Mouse (Mus musculus): ENCODE measurements at regions not wholly inside any gene's neighbourhood (a gene's known extent, or its start where the extent isn't known, plus 50 kb on each side); places are given as distances from the start of the nearest gene placed in this dataset.

DNA sequence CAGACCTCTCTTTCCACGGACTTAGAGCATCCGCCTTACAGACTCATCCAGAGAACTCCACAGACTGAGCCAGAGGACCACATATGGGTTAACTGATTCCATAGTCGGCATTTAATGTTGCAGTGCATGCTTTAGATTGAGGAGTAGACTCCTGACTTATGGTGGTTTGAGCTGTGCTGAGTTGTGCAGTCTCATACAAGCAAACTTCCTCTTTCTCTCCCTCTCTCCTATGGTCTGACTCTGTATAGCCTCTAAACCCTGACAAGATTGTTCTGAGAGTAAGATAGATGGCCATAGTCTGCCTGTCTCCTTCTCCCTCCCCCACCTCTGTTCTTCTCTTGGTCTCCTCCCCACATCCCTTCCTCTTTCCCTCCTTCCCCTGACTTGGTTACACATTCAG lies 616.0 kb downstream of the Ryr2 start:
- H3K36me3 ChIP-seq: no peaks in the 10 kb centered on the region
- H3K4me3 ChIP-seq: no peak overlapping the region
- no peaks in the 10 kb centered on the region for H3K9me3 ChIP-seq (replicated peaks)
- no peaks in the 10 kb centered on the region for H3K27me3 ChIP-seq (ENCODE audit: low read depth, poor library complexity, severe bottlenecking)
- DNase-seq (ENCODE audit: low spot score): no peak
- H3K4me1 ChIP-seq: no peaks in the 10 kb centered on the region
- H3K27ac ChIP-seq (replicated peaks): no peak overlapping the region
- WGBS: 89% methylated on average over 3 of the region's 3 CpGs

DNA sequence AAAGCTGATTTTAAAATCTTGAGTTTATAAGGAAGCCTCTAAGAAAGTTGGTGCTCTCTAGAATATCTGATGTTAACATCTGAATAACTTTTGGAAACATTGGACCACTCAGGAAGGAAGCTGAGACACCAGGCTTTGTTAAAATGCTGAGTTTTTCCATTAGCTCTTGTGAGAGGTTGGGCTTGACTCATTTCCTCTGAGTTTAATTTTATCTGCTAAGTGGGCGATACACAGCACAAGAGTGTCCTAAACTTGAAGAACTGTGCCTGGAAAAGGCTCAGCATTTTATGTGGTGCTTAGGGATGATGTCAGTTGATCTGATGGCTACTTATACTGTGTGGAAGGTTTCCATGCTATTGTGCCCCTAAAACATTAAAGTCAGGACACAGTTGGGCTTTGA lies 623.6 kb downstream of the Ryr2 start:
- Histone ChIP-seq H3K27me3 (ENCODE audit: low read depth, poor library complexity, severe bottlenecking) (no peaks in the 10 kb centered on the region), H3K4me3 (no peak overlapping the region), H3K36me3 (no peaks in the 10 kb centered on the region), H3K9me3 (replicated peaks) (no peaks in the 10 kb centered on the region), H3K27ac (replicated peaks) (no peak overlapping the region), H3K4me1 (no peaks in the 10 kb centered on the region)
- DNase-seq (ENCODE audit: low spot score): no peak
- WGBS: 83% methylated on average over 1 of the region's 1 CpGs

DNA sequence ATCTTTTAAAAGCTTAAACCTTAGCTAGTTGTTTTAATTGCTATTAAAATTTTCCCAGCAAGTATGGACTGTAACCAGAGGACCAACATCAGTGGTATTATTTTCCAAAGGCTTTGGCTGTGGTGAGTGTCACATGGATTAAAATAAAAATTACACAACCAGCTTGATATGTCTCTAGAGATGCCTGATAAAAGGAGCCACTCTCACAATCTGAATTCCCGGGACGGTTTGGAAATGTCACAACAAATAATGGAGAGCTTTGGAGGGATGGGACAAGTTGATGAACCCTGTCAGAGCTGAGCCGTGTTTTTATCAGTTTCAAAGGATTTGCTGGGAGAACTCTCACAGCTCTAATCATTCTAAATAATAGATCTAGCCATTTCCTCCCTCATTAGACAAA lies 624.0 kb downstream of the Ryr2 start:
- Histone ChIP-seq H3K4me3 (no peak overlapping the region), H3K27ac (replicated peaks) (no peak overlapping the region), H3K9me3 (replicated peaks) (no peaks in the 10 kb centered on the region), H3K36me3 (no peaks in the 10 kb centered on the region), H3K4me1 (no peaks in the 10 kb centered on the region), H3K27me3 (ENCODE audit: low read depth, poor library complexity, severe bottlenecking) (no peaks in the 10 kb centered on the region)
- 40% methylated on average over 3 of the region's 3 CpGs for WGBS
- no peak for DNase-seq (ENCODE audit: low spot score)

DNA sequence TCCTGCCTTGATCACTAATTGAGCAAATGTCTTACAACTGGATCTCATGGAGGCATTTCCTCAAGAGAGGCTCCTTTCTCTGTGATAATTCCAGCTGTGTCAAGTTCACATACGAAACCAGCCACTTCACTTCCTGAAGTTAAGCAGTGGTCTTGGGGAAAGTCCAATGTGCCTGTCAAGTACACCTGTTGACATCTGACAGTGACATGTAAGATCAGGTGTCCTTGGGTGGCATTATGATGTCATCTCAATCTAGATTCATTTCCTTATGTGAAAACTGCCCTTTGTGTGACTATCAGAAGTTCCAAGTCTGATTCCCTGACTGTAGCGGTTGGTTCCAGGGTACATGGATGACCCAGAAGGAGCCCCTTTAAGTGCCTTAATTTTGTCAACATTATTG lies 646.5 kb downstream of the Ryr2 start:
- Histone ChIP-seq H3K9me3 (replicated peaks) (no peaks in the 10 kb centered on the region), H3K4me3 (no peak overlapping the region), H3K27ac (replicated peaks) (no peak overlapping the region), H3K4me1 (no peaks in the 10 kb centered on the region), H3K36me3 (no peaks in the 10 kb centered on the region), H3K27me3 (ENCODE audit: low read depth, poor library complexity, severe bottlenecking) (no peaks in the 10 kb centered on the region)
- DNase-seq (ENCODE audit: low spot score): no peak
- WGBS: 92% methylated on average over 2 of the region's 2 CpGs

DNA sequence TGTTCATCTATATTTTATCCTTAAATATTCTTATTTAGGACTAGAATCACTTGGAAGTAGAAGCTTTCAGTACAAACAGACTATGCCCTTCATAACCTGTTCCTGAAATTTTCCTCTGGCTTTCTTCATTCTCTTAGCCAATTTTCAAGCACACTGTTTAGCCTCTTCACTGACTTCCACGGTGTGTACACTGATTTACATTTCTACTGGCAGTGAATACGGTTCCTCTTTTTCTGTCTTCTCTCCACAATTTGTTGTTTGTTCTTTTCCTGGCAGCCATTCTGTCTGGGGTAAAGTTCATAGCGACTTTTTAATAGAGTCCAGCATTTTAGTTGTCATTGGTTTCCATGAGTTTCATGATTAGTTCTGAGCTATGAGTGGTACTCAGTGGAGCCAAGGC lies 651.6 kb downstream of the Ryr2 start:
- no peak overlapping the region for H3K27ac ChIP-seq (replicated peaks)
- no peak for DNase-seq (ENCODE audit: low spot score)
- H3K27me3 ChIP-seq (ENCODE audit: low read depth, poor library complexity, severe bottlenecking): no peaks in the 10 kb centered on the region
- H3K4me1 ChIP-seq: no peaks in the 10 kb centered on the region
- H3K9me3 ChIP-seq (replicated peaks): no peaks in the 10 kb centered on the region
- no peaks in the 10 kb centered on the region for H3K36me3 ChIP-seq
- WGBS: 81% methylated on average over 3 of the region's 3 CpGs
- no peak overlapping the region for H3K4me3 ChIP-seq

DNA sequence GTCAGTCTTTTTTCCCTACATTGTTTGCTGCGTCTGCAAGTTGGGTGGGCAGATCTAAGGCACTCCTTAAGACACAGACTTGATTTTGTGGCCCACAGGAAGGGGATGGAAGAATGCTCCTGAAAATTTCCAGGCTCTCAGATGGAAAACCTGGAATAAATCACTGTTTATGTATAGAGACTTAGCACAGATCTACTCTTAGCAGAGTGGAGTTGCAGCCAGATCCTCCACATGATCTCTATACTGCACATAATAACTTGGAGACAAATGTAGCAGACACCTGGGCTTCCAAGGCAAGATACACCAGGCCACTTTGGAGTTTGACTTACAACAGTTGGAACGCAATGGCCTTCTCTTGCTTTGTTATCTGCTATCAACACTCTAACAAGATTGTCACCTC lies 654.3 kb downstream of the Ryr2 start:
- 84% methylated on average over 2 of the region's 2 CpGs for WGBS

DNA sequence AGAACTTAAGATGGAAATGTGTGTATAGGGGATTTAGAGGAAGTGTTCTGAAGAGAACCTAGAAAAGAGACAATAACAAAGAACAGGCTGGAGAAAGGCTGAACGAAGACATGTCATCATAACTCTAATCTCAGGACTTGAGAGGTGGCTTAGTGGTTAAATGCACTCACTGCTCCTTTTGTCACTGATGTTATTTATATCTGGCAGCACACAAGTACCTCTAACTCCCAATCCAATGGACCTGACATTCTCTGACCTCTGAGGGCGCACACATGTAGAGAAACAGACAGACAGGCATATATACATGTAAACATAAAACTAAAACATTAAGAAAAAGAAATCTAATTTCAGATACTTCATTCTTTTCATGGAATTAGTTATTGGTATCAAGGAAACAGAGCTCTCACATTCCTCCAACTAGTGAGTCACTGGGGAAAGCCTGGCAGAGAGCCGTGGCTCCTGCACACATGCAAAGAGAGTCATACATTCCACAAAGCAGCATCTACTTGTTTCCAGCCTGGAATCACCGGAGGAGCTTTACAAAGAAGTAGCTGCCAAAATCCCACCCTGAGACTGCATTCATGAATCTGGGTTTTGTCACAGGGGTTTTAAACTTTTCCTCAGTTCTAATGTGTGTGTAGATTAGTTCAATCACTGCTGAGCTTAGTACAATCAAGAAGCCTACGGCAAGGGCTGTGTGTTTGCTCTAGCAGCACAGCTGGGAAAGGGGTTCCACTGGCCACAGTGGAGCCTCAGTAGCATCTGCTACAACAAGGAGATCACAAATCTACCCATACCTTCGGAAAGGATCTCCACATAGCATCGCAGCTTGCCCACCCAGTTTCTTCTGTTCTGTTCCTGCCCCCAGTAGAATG lies 674.0 kb downstream of the Ryr2 start:
- no peaks in the 10 kb centered on the region for H3K4me1 ChIP-seq
- H3K27me3 ChIP-seq (ENCODE audit: low read depth, poor library complexity, severe bottlenecking): no peaks in the 10 kb centered on the region
- WGBS: 87% methylated on average over 7 of the region's 7 CpGs
- no peak overlapping the region for H3K27ac ChIP-seq (replicated peaks)
- no peak overlapping the region for H3K4me3 ChIP-seq
- no peaks in the 10 kb centered on the region for H3K36me3 ChIP-seq
- no peak for DNase-seq (ENCODE audit: low spot score)
- H3K9me3 ChIP-seq (replicated peaks): no peaks in the 10 kb centered on the region

More for the DNA sequence above, 654.3 kb downstream of the Ryr2 start:
- Histone ChIP-seq H3K9me3 (replicated peaks) (no peaks in the 10 kb centered on the region), H3K4me3 (no peak overlapping the region), H3K27me3 (ENCODE audit: low read depth, poor library complexity, severe bottlenecking) (no peaks in the 10 kb centered on the region), H3K36me3 (no peaks in the 10 kb centered on the region), H3K4me1 (no peaks in the 10 kb centered on the region), H3K27ac (replicated peaks) (no peak overlapping the region)
- DNase-seq (ENCODE audit: low spot score): no peak

DNA sequence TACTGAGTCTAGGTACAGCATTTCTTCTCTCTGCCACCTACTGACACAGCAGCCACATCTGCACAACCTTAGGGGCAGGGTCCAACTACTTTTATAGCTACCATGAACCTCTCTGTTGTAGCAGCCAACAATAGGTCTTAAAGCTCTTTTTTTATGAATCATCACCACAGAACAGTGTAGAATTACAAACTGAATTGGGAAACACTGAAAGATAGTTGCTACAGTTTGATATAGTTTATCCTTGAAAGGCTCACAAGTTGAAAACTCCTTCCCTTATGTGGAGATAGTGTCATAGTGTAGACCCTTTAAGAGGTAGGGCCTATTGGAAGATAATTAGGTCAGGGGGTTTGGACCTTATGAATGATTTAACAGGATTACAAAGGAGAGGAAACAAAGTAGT lies 679.9 kb downstream of the Ryr2 start:
- no peak overlapping the region for H3K27ac ChIP-seq (replicated peaks)
- no peaks in the 10 kb centered on the region for H3K4me1 ChIP-seq
- no peaks in the 10 kb centered on the region for H3K27me3 ChIP-seq (ENCODE audit: low read depth, poor library complexity, severe bottlenecking)
- no peak for DNase-seq (ENCODE audit: low spot score)
- peaks cover 8% of the 10 kb centered on the region; the same call in 1 of the 2 replicates for H3K9me3 ChIP-seq (replicated peaks)
- H3K36me3 ChIP-seq: no peaks in the 10 kb centered on the region
- H3K4me3 ChIP-seq: no peak overlapping the region

DNA sequence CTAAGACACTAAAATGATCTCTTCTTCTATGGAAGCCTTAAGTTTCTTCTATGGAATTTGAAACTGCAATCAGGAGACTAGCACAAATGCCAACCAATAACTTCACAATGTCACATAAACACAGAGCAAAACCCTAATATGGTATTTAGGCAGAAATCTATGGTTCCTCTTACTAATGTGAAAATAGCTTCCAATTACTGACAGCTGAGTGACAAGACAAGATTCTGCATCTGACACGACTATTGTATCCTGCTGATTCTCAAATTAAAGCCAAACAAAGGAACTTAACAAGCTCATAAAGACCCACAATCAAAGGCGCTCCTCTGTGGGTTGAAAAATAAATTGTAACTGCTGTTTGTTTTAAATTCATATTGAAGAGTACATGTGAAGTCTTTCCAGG lies 714.7 kb downstream of the Ryr2 start:
- H3K4me3 ChIP-seq: no peak overlapping the region
- 69% methylated on average over 2 of the region's 2 CpGs for WGBS
- H3K4me1 ChIP-seq: no peaks in the 10 kb centered on the region
- H3K27ac ChIP-seq (replicated peaks): no peak overlapping the region
- no peaks in the 10 kb centered on the region for H3K27me3 ChIP-seq (ENCODE audit: low read depth, poor library complexity, severe bottlenecking)
- H3K9me3 ChIP-seq (replicated peaks): no peaks in the 10 kb centered on the region
- no peaks in the 10 kb centered on the region for H3K36me3 ChIP-seq
- DNase-seq (ENCODE audit: low spot score): no peak

DNA sequence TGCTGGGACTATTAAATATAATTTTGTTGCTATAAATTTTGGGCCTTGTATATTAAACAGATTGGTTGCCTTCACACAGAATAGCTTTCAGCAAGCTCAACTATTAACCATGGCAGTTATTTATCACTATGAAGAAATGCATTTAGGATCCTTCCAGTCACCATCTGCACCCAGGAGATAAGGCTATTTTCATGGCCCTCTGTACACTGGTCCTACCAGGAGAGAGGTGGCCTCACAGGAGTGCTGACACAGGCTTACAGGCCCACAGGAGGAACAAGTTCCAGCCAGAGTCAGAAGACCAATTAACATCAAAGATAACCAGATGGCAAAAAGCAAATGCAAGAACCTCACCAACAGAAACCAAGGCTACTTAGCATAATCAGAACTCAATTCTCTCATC lies 731.3 kb downstream of the Ryr2 start:
- Histone ChIP-seq H3K27me3 (ENCODE audit: low read depth, poor library complexity, severe bottlenecking) (no peaks in the 10 kb centered on the region), H3K27ac (replicated peaks) (no peak overlapping the region), H3K4me3 (no peak overlapping the region), H3K4me1 (no peaks in the 10 kb centered on the region), H3K36me3 (no peaks in the 10 kb centered on the region), H3K9me3 (replicated peaks) (peaks cover 7% of the 10 kb centered on the region)
- no peak for DNase-seq (ENCODE audit: low spot score)

DNA sequence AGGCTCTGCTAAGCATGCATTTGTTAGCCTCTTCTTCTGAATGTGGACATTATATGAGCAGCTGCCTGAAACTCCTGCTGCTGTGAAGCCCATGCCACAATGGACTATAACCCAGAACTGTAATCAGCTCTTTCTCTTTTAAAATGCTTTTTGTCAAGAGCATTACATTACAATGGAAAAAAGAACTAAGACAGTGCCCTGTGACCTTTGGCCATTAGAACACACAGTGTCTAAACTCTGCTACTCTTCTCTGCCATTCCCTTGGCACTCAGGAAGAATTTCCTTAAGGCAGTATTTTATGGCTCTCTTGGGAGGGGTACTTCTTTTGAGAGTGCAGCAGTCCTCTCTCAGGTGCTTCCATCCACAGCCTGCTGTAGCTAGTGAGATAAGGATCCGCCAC lies 737.3 kb downstream of the Ryr2 start:
- WGBS: 88% methylated on average over 1 of the region's 1 CpGs

DNA sequence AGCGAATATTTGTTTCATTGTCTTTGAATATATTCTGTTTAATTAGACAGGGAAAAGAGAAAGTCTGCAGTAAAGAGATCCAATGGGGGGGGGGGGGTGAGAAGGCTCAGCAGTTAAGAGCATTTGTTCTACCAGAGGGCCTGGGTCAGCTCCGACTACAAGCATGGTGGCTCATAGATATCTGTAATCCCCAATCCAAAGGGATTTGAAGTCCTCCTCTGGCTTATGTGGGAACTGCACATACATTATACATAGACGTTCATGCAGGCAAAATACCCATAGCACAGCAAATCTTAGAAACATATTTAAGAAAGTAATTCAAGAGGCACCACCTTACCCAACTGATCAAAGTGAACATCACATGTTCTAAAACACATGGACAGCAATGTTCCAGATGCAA lies 743.9 kb downstream of the Ryr2 start:
- 80% methylated on average over 3 of the region's 3 CpGs for WGBS
- H3K9me3 ChIP-seq (replicated peaks): no peaks in the 10 kb centered on the region

More for the DNA sequence above, 737.3 kb downstream of the Ryr2 start:
- Histone ChIP-seq H3K4me1 (no peaks in the 10 kb centered on the region), H3K27ac (replicated peaks) (no peak overlapping the region), H3K36me3 (no peaks in the 10 kb centered on the region), H3K27me3 (ENCODE audit: low read depth, poor library complexity, severe bottlenecking) (no peaks in the 10 kb centered on the region), H3K9me3 (replicated peaks) (no peaks in the 10 kb centered on the region), H3K4me3 (no peak overlapping the region)
- DNase-seq (ENCODE audit: low spot score): no peak

DNA sequence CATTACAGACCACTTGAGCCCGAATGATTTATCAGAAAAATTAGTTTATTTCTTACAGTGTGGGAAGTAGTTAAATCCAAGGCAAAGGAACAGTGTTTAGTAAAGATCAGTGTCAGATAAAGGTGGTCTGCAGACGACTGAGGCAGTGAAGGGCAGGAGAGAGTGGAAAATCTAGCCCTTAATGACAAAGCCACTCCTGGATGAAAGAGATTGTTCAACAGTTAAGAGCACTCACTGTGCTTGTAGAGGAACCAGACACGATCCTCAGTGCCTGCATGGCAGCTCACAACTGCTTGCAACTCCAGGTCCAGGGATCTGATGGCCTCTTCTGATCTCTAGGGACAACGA lies 758.3 kb downstream of the Ryr2 start:
- WGBS: 76% methylated on average over 4 of the region's 4 CpGs
- no peaks in the 10 kb centered on the region for H3K36me3 ChIP-seq
- no peak overlapping the region for H3K27ac ChIP-seq (replicated peaks)
- no peak overlapping the region for H3K4me3 ChIP-seq
- H3K27me3 ChIP-seq (ENCODE audit: low read depth, poor library complexity, severe bottlenecking): no peaks in the 10 kb centered on the region
- no peaks in the 10 kb centered on the region; the same call in 1 of the 2 replicates for H3K4me1 ChIP-seq
- DNase-seq (ENCODE audit: low spot score): no peak
- H3K9me3 ChIP-seq (replicated peaks): no peaks in the 10 kb centered on the region

More for the DNA sequence above, 743.9 kb downstream of the Ryr2 start:
- no peak for DNase-seq (ENCODE audit: low spot score)
- H3K4me3 ChIP-seq: no peak overlapping the region
- no peaks in the 10 kb centered on the region for H3K4me1 ChIP-seq
- H3K27ac ChIP-seq (replicated peaks): no peak overlapping the region
- no peaks in the 10 kb centered on the region for H3K36me3 ChIP-seq
- no peaks in the 10 kb centered on the region for H3K27me3 ChIP-seq (ENCODE audit: low read depth, poor library complexity, severe bottlenecking)
